Mouse (Mus musculus) intestine, postnatal 0 days (tissue): ENCODE results near the gene Akap6. TPM values are rescaled to one million over a fixed set of nuclear protein-coding genes. Genes with fewer than 3 reads are reported as not detected.
A peak's percentile ranks its signal among the peaks of the same experiment; 100 is the strongest.

ENCODE experiments used
- ATAC-seq: fragments of 200-750 bp; cut with Nextera tagmentation; 2 replicates; pipeline ENCODE4 v1.8.0; 2017; ENCODE audit warnings: mild to moderate bottlenecking, moderate TSS enrichment, moderate library complexity
- H3K27ac ChIP-seq: fragments of 300-500 bp; sonication (generic); 2 replicates; pipeline ENCODE4 v1.5.1; 2014; ENCODE audit warnings: mild to moderate bottlenecking, low read depth, low read length, moderate library complexity
- H3K27me3 ChIP-seq: fragments of 300-500 bp; sonication (generic); replicated peaks from 2 replicates; pipeline ENCODE4 v1.6.1; 2014; ENCODE audit warnings: low read length, mixed read lengths; ENCODE audit not compliant: control insufficient read depth, insufficient read depth
- H3K36me3 ChIP-seq: fragments of 300-500 bp; sonication (generic); 2 replicates; pipeline ENCODE4 v1.6.1; 2014; ENCODE audit warnings: mild to moderate bottlenecking, moderate library complexity; ENCODE audit not compliant: control insufficient read depth, insufficient read depth
- H3K4me1 ChIP-seq: fragments of 300-500 bp; sonication (generic); replicated peaks from 2 replicates; pipeline ENCODE4 v1.6.1; 2014; ENCODE audit warnings: antibody characterized with exemption, low read length, mixed read lengths; ENCODE audit not compliant: control insufficient read depth, insufficient read depth
- H3K4me2 ChIP-seq: fragments of 300-500 bp; sonication (generic); replicated peaks from 2 replicates; pipeline ENCODE4 v1.6.1; 2014; ENCODE audit warnings: low read depth, mild to moderate bottlenecking, moderate library complexity
- H3K4me3 ChIP-seq: fragments of 300-500 bp; sonication (generic); 2 replicates; pipeline ENCODE4 v1.5.1; 2014; ENCODE audit warnings: low read depth, low read length
- H3K9ac ChIP-seq: fragments of 300-500 bp; sonication (generic); 2 replicates; pipeline ENCODE4 v1.6.1; 2014; ENCODE audit warnings: mild to moderate bottlenecking, low read depth, low read length
- H3K9me3 ChIP-seq: fragments of 300-500 bp; sonication (generic); 2 replicates; pipeline ENCODE4 v1.6.1; 2016; ENCODE audit warnings: mixed run types; ENCODE audit not compliant: control insufficient read depth
- CTCF ChIP-seq: sonication (generic); IDR thresholded peaks from 2 replicates; pipeline ENCODE4 v1.5.1; 2016; ENCODE audit warnings: low read depth, mild to moderate bottlenecking, control low read depth, antibody characterized with exemption, moderate library complexity
- WGBS: fragments of 180-500 bp; shearing (Covaris S2); extraction: QIAGEN DNeasy Blood & Tissue Kit; methylation state at CpG from one replicate; pipeline ENCODE4 v1.1.7; 2014; 5-methylcytosine and 5-hydroxymethylcytosine counted together
- polyA plus RNA-seq: library from polyadenylated mRNA; unstranded; fragments of >200 nt; fragmentation: Nextera tagmentation; extraction: Ambion mirVana; gene quantifications from 2 replicates; pipeline ENCODE4 v1.2.1, GENCODE M21; 2015

Akap6 gene
- polyA plus RNA-seq, 1 experiment from 2014 or later: 0.73 TPM

GRCm38 (mm10) chr12:52772494-52773280 is 73.5 kb downstream of the Akap6 start:
- H3K4me3 ChIP-seq: no peak overlapping the region
- no peak for TF ChIP-seq CTCF
- ATAC-seq: no peak
- H3K4me2 ChIP-seq: peak overlapping the region; percentile 13; the same call in 1 of the 2 replicates
- no peaks in the 10 kb centered on the region for H3K9me3 ChIP-seq
- H3K27ac ChIP-seq: no peak overlapping the region
- H3K36me3 ChIP-seq: no peaks in the 10 kb centered on the region
- 43% methylated on average over 10 of the region's 11 CpGs for WGBS
- H3K9ac ChIP-seq: no peak overlapping the region
- H3K27me3 ChIP-seq: no peaks in the 10 kb centered on the region
- no peaks in the 10 kb centered on the region; the same call in 1 of the 2 replicates for H3K4me1 ChIP-seq

GRCm38 (mm10) chr12:52773847-52774246 is 74.7 kb downstream of the Akap6 start:
- TF ChIP-seq CTCF: no peak
- Histone ChIP-seq H3K4me1 (no peaks in the 10 kb centered on the region; the same call in 1 of the 2 replicates), H3K27me3 (no peaks in the 10 kb centered on the region), H3K9me3 (no peaks in the 10 kb centered on the region), H3K27ac (no peak overlapping the region), H3K9ac (no peak overlapping the region), H3K36me3 (no peaks in the 10 kb centered on the region), H3K4me3 (no peak overlapping the region), H3K4me2 (no peak overlapping the region)
- ATAC-seq: no peak
- WGBS: 56% methylated on average over 3 of the region's 3 CpGs

DNA sequence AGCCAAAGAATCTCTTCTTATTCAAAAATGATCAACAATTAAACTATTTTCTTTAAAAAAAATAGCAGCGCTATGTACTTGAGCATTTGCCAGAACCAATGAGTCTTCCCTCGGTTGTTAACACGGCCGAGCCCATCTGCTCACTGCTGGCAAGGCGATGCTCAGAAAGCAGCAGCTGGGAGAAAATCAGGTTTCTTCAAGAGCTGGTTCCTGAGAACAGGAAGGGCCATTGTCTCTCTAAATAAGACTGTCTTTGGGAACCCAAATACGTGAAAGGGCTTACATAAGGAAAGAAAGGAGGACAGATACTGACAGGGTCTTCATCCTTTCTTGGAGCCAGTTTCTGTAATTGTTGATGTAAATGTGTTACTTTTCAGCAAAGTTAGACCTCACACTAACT is 75.2 kb downstream of the Akap6 start:
- no peaks in the 10 kb centered on the region for H3K36me3 ChIP-seq
- WGBS: 43% methylated on average over 6 of the region's 6 CpGs
- no peak overlapping the region for H3K4me3 ChIP-seq
- no peak overlapping the region for H3K27ac ChIP-seq
- no peak overlapping the region for H3K9ac ChIP-seq
- no peak for TF ChIP-seq CTCF
- no peaks in the 10 kb centered on the region for H3K27me3 ChIP-seq
- ATAC-seq: no peak
- H3K9me3 ChIP-seq: no peaks in the 10 kb centered on the region
- H3K4me2 ChIP-seq: 0 out of 2 replicates have a peak overlapping the region, but pooled peaks have one; percentile 9
- no peaks in the 10 kb centered on the region; the same call in 1 of the 2 replicates for H3K4me1 ChIP-seq

DNA sequence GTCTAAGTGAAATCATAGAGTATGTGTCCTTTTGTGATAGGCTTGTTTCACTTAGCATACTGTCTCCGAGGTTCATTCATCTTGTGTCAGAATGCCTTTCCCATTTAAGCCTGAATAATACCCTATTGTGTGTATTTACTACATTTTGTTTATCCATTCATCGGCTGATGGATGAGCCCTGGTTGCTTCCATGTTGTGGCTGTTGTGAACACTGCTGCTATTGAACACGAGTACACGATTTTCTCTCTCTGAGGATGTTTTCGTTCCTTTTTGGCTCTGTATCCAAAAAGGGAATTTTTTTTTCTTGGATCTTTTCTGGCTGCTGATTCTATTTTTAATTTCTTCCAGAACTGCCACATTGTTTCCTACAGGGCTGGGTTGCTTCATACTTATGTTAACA is 81.0 kb downstream of the Akap6 start:
- no peaks in the 10 kb centered on the region for H3K27me3 ChIP-seq
- no peak overlapping the region for H3K9ac ChIP-seq
- no peaks in the 10 kb centered on the region for H3K4me1 ChIP-seq
- TF ChIP-seq CTCF: no peak
- no peak overlapping the region for H3K27ac ChIP-seq
- no peaks in the 10 kb centered on the region for H3K9me3 ChIP-seq
- H3K4me3 ChIP-seq: no peak overlapping the region
- 66% methylated on average over 5 of the region's 5 CpGs for WGBS
- no peaks in the 10 kb centered on the region for H3K36me3 ChIP-seq
- H3K4me2 ChIP-seq: no peak overlapping the region
- no peak for ATAC-seq

- WGBS: 69% methylated on average over 7 of the region's 7 CpGs
- no peak for TF ChIP-seq CTCF
- no peak for ATAC-seq
Measured at GRCm38 (mm10) chr12:52781066-52781465, 81.9 kb downstream of the Akap6 start.

DNA sequence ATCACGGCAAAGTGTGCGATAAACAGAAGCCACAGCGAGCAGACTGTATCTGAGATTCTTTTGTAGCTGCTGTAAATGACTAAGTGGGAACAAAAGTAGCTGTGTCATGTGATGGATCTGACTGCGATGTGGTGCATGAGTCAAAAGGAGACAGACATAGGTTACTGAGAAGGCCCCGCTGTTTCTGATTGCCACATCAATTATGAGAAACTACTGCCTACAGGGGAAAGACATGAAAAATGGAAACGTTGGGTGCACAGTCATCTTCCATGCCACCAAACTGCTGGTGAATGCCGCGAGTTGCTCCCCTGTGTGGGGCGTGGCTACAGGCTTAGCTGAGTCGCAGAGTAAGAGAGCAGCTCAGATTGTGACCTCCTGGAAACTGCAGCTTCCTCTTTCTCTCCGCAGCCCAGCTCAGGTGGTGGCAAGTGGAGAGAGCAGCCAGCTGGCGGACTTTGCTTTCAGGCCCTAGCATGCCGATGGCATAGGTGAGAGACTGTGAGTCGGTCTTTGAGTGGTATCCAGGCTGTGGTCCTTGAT is 83.8 kb downstream of the Akap6 start:
- Histone ChIP-seq H3K4me1 (no peaks in the 10 kb centered on the region), H3K9me3 (no peaks in the 10 kb centered on the region), H3K27me3 (no peaks in the 10 kb centered on the region), H3K4me2 (peak overlapping the region; percentile 61), H3K36me3 (no peaks in the 10 kb centered on the region), H3K4me3 (peak overlapping the region; percentile 1; the same call in 1 of the 2 replicates), H3K9ac (no peak overlapping the region), H3K27ac (no peak overlapping the region)
- 10% methylated on average over 14 of the region's 14 CpGs for WGBS
- no peak for TF ChIP-seq CTCF
- peak; percentile 90 for ATAC-seq

More at GRCm38 (mm10) chr12:52781066-52781465, 81.9 kb downstream of the Akap6 start:
- Histone ChIP-seq H3K4me3 (no peak overlapping the region), H3K9me3 (no peaks in the 10 kb centered on the region), H3K9ac (no peak overlapping the region), H3K27ac (no peak overlapping the region), H3K27me3 (no peaks in the 10 kb centered on the region), H3K4me1 (no peaks in the 10 kb centered on the region), H3K4me2 (no peak overlapping the region), H3K36me3 (no peaks in the 10 kb centered on the region)
